Mouse (Mus musculus) lung, embryonic 16.5 days (tissue): ENCODE measurements at regions not wholly inside any gene's neighbourhood (a gene's known extent, or its start where the extent isn't known, plus 50 kb on each side); places are given as distances from the start of the nearest gene placed in this dataset.

ENCODE experiments used
- ATAC-seq: fragments of 200-750 bp; cut with Nextera tagmentation; 2 replicates; pipeline ENCODE4 v1.8.0; 2017; ENCODE audit warnings: low read depth, mild to moderate bottlenecking, moderate library complexity
- H3K27ac ChIP-seq: fragments of 300-500 bp; sonication (generic); 2 replicates; pipeline ENCODE4 v1.5.1; 2014; ENCODE audit warnings: mild to moderate bottlenecking, control low read depth, low read length
- H3K27me3 ChIP-seq: fragments of 300-500 bp; sonication (generic); 2 replicates; pipeline ENCODE4 v1.6.1; 2014; ENCODE audit warnings: low read depth, low read length, mixed read lengths; ENCODE audit not compliant: control insufficient read depth, insufficient read depth
- H3K36me3 ChIP-seq: fragments of 300-500 bp; sonication (generic); 2 replicates; pipeline ENCODE4 v1.6.1; 2014; ENCODE audit warnings: low read length; ENCODE audit not compliant: control insufficient read depth, insufficient read depth
- H3K4me1 ChIP-seq: fragments of 300-500 bp; sonication (generic); replicated peaks from 2 replicates; pipeline ENCODE4 v1.6.1; 2014; ENCODE audit warnings: low read length, mixed read lengths; ENCODE audit not compliant: control insufficient read depth, insufficient read depth
- H3K4me2 ChIP-seq: fragments of 300-500 bp; sonication (generic); 2 replicates; pipeline ENCODE4 v1.6.1; 2014; ENCODE audit warnings: low read depth, low read length, control low read depth
- H3K4me3 ChIP-seq: fragments of 300-500 bp; sonication (generic); 2 replicates; pipeline ENCODE4 v1.5.1; 2014; ENCODE audit warnings: mild to moderate bottlenecking, low read length, control low read depth
- H3K9ac ChIP-seq: fragments of 300-500 bp; sonication (generic); 2 replicates; pipeline ENCODE4 v1.6.1; 2014; ENCODE audit warnings: low read length, control low read depth
- H3K9me3 ChIP-seq: fragments of 300-500 bp; sonication (generic); 2 replicates; pipeline ENCODE4 v1.6.1; 2016; ENCODE audit warnings: low read length; ENCODE audit not compliant: control insufficient read depth
- WGBS: fragments of 180-500 bp; shearing (Covaris S2); extraction: QIAGEN DNeasy Blood & Tissue Kit; methylation state at CpG from one replicate; pipeline ENCODE4 v1.1.7; 2014; 5-methylcytosine and 5-hydroxymethylcytosine counted together

- Histone ChIP-seq H3K4me3 (no peak overlapping the region), H3K4me1 (no peaks in the 10 kb centered on the region), H3K4me2 (no peak overlapping the region), H3K9ac (no peak overlapping the region), H3K27ac (no peak overlapping the region), H3K9me3 (no peaks in the 10 kb centered on the region), H3K27me3 (no peaks in the 10 kb centered on the region; the same call in 1 of the 2 replicates), H3K36me3 (no peaks in the 10 kb centered on the region)
- 54% methylated on average over 19 of the region's 19 CpGs for WGBS
- ATAC-seq, result no peak
Observed at GRCm38 (mm10) chr1:186808192-186808960, 59.2 kb upstream of the Rrp15 start.

- H3K9ac ChIP-seq, result no peak overlapping the region
- no peaks in the 10 kb centered on the region; the same call in 1 of the 2 replicates for H3K27me3 ChIP-seq
- 75% methylated on average over 5 of the region's 5 CpGs for WGBS
- no peak for ATAC-seq
- H3K9me3 ChIP-seq, result no peaks in the 10 kb centered on the region
- no peak overlapping the region for H3K27ac ChIP-seq
- H3K4me2 ChIP-seq, result no peak overlapping the region
- H3K4me1 ChIP-seq, result no peaks in the 10 kb centered on the region
- H3K4me3 ChIP-seq, result no peak overlapping the region
- H3K36me3 ChIP-seq, result no peaks in the 10 kb centered on the region
Observed at GRCm38 (mm10) chr1:186804451-186804850, 55.3 kb upstream of the Rrp15 start.
